9 mouse cellular contexts compared by ENCODE assay signal in the genomic region with DNA sequence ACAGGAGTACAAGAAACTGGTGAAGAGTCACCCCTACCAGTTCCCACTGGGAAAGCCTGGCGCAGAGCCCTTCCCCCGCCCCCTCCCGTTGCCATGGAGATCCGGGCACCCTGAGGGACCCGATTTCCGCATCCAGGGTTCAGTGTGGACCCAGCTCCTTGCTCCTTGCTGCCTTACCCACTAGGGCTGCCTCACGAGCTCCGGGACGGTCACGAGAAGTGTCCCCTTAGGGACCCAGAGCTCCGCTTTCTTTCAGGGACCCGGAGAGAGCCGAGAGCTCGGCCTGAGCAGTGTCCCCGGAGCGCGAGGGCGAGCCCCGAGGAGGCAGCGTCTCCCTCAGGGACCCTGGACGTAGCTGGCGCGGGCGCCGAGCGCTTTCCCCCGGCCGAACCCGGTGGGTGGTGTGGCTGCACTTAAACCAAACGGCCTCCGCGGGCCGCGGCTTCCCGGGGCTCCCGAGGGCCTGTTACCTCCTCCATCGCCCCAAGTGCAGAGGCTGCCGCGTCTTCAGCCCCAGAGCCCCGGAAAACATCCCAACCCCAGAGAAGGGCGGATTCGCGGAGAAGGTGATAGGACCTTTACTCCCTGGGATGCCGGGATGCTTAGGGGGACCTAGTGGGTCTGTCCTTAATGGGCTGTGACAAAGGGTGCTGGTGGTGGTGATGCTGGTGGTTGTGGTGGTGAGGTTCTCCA. TPM values are rescaled to one million over a fixed set of nuclear protein-coding genes. Genes with fewer than 3 reads are reported as not detected.
A peak's percentile ranks its signal among the peaks of the same experiment; 100 is the strongest.
DNase-seq lines count a peak whose midpoint lies in the region; ATAC-seq and TF ChIP-seq lines count a peak whose summit lies in the region.
"Had no signal": no experiment of that assay in that cellular context is flagged by ENCODE, and none has a peak within 500 bp of the region (broad histone marks: within the 10 kb centered on the region; RNA-seq: fewer than 3 reads in every experiment).

A gene (plus strand): TSS at position 142 of the 693 bp plus-strand sequence.

- no peak for TF ChIP-seq CTCF in Patski (IDR thresholded peaks at IDR 0.05)

- peak within 1 kb of the TSS; percentile 45 for H3K27ac ChIP-seq in hindbrain, embryonic 14.5 days

- no peaks in the 10 kb centered on the region for H3K36me3 ChIP-seq in hindbrain, embryonic 14.5 days (replicated peaks; ENCODE audit: control insufficient read depth, insufficient read depth)

- H3K27me3 ChIP-seq in Patski, result no peaks in the 10 kb centered on the region
- H3K27me3 ChIP-seq in hindbrain, embryonic 14.5 days (ENCODE audit: control insufficient read depth, insufficient read depth, low read length), result no peaks in the 10 kb centered on the region

- H3K4me1 ChIP-seq in hindbrain, embryonic 14.5 days (replicated peaks; ENCODE audit: control insufficient read depth, insufficient read depth, low read length), result 0 out of 2 replicates have a peak, but pooled peaks cover 3% of the 10 kb centered on the region

- POLR2A ChIA-PET in Patski (lab: Charles Lee), result interaction anchor here (0.5 to 0.8 kb wide), 3 partner anchors 8 to 78 kb away, joined by 3 to 4 read pairs (median 4); no protein-coding TSS in a partner anchor

- under 1% methylated on average over 44 of the region's 44 CpGs for WGBS in hindbrain, embryonic 14.5 days

- no peak for DNase-seq in Patski (ENCODE audit: low read depth, low spot score)
- DNase-seq in cerebellum, postnatal 14 days, result peak; percentile 76 to 86
- DNase-seq in frontal cortex, postnatal 36 days (ENCODE audit: low spot score in 2 of 2), result peak; percentile 82 to 86
- DNase-seq in hindbrain, embryonic 14.5 days (ENCODE audit: low spot score), result peak; percentile 78
- DNase-seq in left cerebral cortex, adult 18-20 months (ENCODE audit: low spot score in 2 of 2), result peak; percentile 79 to 85
- DNase-seq in lung, postnatal 36 days, result peak; percentile 95
- peak; percentile 48 for DNase-seq in retina, postnatal 7 days (ENCODE audit: low read depth, low spot score)
- peak; percentile 70 for DNase-seq in urinary bladder, postnatal 14 days (ENCODE audit: low spot score)

- peak; percentile 60 for ATAC-seq in Patski
- ATAC-seq in hindbrain, embryonic 14.5 days (ENCODE audit: low FRiP score), result peak; percentile 92

- CTCF ChIA-PET in Patski (lab: Charles Lee), result no interaction called here

- H3K9me3 ChIP-seq in hindbrain, embryonic 14.5 days (ENCODE audit: control insufficient read depth, low read length), result no peaks in the 10 kb centered on the region

- peak within 1 kb of the TSS; percentile 78 for H3K9ac ChIP-seq in hindbrain, embryonic 14.5 days

- H3K4me3 ChIP-seq in hindbrain, embryonic 14.5 days (replicated peaks; ENCODE audit: low read length), result peak within 1 kb of the TSS; percentile 60

- in situ Hi-C loops in Patski (cut with MboI; ENCODE audit: low pct_unique_long_range_greater_than_20kb), result loop anchor here (5.0 to 25.0 kb wide), 3 partner anchors 112 to 727 kb away; no protein-coding TSS in a partner anchor

- peak within 1 kb of the TSS; percentile 89 for H3K4me2 ChIP-seq in hindbrain, embryonic 14.5 days (replicated peaks)

RNA-seq across cellular contexts. Expression of the gene that starts here (rescaled TPM):
- 1.3 TPM for polyA plus RNA-seq in Patski (2021)
- 2.3 and 2.6 TPM in 2 replicates for polyA plus RNA-seq in hindbrain, embryonic 14.5 days (2014; fragmentation: Nextera tagmentation; extraction: Ambion mirVana)
- 1 to 10 TPM; 3.9 to 5.4 TPM for total RNA-seq in left cerebral cortex, adult 18-20 months (2021)
- polyA plus RNA-seq: large intestine, adult 2 months had no signal
